Mouse (Mus musculus) lung, adult 2 months (tissue): ENCODE results near the gene Smtnl2. TPM values are rescaled to one million over a fixed set of nuclear protein-coding genes. Genes with fewer than 3 reads are reported as not detected.
A peak's percentile ranks its signal among the peaks of the same experiment; 100 is the strongest.
"Not testable (repeated sequence)": the region's sequence is repeated elsewhere in the genome, so short reads cannot be mapped to it uniquely, and the experiment has no call there.

Source experiments
- DNase-seq: peaks from one replicate; pipeline ENCODE4 v3.0.0; 2022
- H3K4me1 ChIP-seq: fragments of 200-500 bp; 2 replicates; pipeline ENCODE4 v1.6.1; 2011; ENCODE audit warnings: low read length; ENCODE audit not compliant: control insufficient read depth, insufficient read depth
- H3K4me3 ChIP-seq: fragments of 200-500 bp; replicated peaks from 2 replicates; pipeline ENCODE3; 2011; ENCODE audit warnings: low read depth, mild to moderate bottlenecking, control low read depth, low read length; ENCODE audit errors: extremely low read depth
- CTCF ChIP-seq: fragments of 200-500 bp; IDR thresholded peaks from 2 replicates; pipeline ENCODE4 v1.5.1; 2011; ENCODE audit warnings: mild to moderate bottlenecking, low read length, control low read depth; ENCODE audit not compliant: insufficient read depth
- POLR2A ChIP-seq: fragments of 200-500 bp; IDR thresholded peaks from 2 replicates; pipeline ENCODE4 v1.6.1; 2011; ENCODE audit warnings: low read depth, mild to moderate bottlenecking, control low read depth, low read length, borderline replicate concordance; ENCODE audit errors: extremely low read depth
- WGBS: fragments of 180-500 bp; shearing (Covaris S2); methylation state at CpG from one replicate; pipeline ENCODE4 v1.1.7; 2018; 5-methylcytosine and 5-hydroxymethylcytosine counted together
- polyA plus RNA-seq: library from polyadenylated mRNA; depleted of rRNA; stranded (reverse); fragments of >200 nt; gene quantifications from 2 replicates; pipeline ENCODE4 v1.2.3, GENCODE M21; 2012; rRNA removed

Gene Smtnl2
- polyA plus RNA-seq, 1 experiment = 32.1 TPM

GRCm38 (mm10) chr11:72349016-72349415 lies 62.5 kb downstream of the Smtnl2 start:
- no peak for DNase-seq
- 37% methylated on average over 8 of the region's 8 CpGs for WGBS
- TF ChIP-seq CTCF (no peak), POLR2A (no peak)
- no peaks in the 10 kb centered on the region for H3K4me1 ChIP-seq
- H3K4me3 ChIP-seq = no peak overlapping the region

GRCm38 (mm10) chr11:72348563-72348962 lies 63.0 kb downstream of the Smtnl2 start:
- 41% methylated on average over 10 of the region's 10 CpGs for WGBS
- Histone ChIP-seq H3K4me1 (no peaks in the 10 kb centered on the region), H3K4me3 (no peak overlapping the region)
- TF ChIP-seq CTCF (no peak), POLR2A (no peak)
- DNase-seq = no peak

GRCm38 (mm10) chr11:72344486-72344885 lies 67.0 kb downstream of the Smtnl2 start:
- WGBS = 86% methylated on average over 11 of the region's 11 CpGs
- TF ChIP-seq CTCF = no peak
- no peak for TF ChIP-seq POLR2A
- Histone ChIP-seq H3K4me3 (no peak overlapping the region), H3K4me1 (no peaks in the 10 kb centered on the region)
- no peak for DNase-seq

GRCm38 (mm10) chr11:72343904-72344303 lies 67.6 kb downstream of the Smtnl2 start:
- 25% methylated on average over 8 of the region's 8 CpGs for WGBS
- Histone ChIP-seq H3K4me1 (no peaks in the 10 kb centered on the region), H3K4me3 (no peak overlapping the region)
- TF ChIP-seq CTCF = peak; percentile 65
- TF ChIP-seq POLR2A = no peak
- no peak for DNase-seq

- 90% methylated on average over 5 of the region's 5 CpGs for WGBS
- DNase-seq, H3K4me3 ChIP-seq, H3K4me1 ChIP-seq: not testable (repeated sequence)
Measured at GRCm38 (mm10) chr11:72343238-72343625, 68.3 kb downstream of the Smtnl2 start.

- no peaks in the 10 kb centered on the region for H3K4me1 ChIP-seq
- 14% methylated on average over 7 of the region's 7 CpGs for WGBS
- H3K4me3 ChIP-seq = no peak overlapping the region
- peak; percentile 41 for DNase-seq
- TF ChIP-seq CTCF (peak; percentile 77), POLR2A (no peak)
Measured at GRCm38 (mm10) chr11:72342549-72343237, 68.8 kb downstream of the Smtnl2 start.

GRCm38 (mm10) chr11:72339716-72340115 lies 71.8 kb downstream of the Smtnl2 start:
- no peak for DNase-seq

More at GRCm38 (mm10) chr11:72339716-72340115, 71.8 kb downstream of the Smtnl2 start:
- no peak for TF ChIP-seq CTCF
- TF ChIP-seq POLR2A = no peak
- H3K4me3 ChIP-seq = no peak overlapping the region
- 74% methylated on average over 4 of the region's 4 CpGs for WGBS
- H3K4me1 ChIP-seq = no peaks in the 10 kb centered on the region

Other genes with a start within 250 kb of the Smtnl2 start
- 0.20 and 0.32 TPM in 2 replicates for gene Gm43951, start 204.9 kb downstream of the Smtnl2 start, polyA plus RNA-seq
- gene 4933427D14Rik, start 204.3 kb downstream of the Smtnl2 start, polyA plus RNA-seq = 4.1 and 5.1 TPM in 2 replicates
- 36.0 and 53.8 TPM in 2 replicates for gene Txndc17, start 204.2 kb downstream of the Smtnl2 start, polyA plus RNA-seq
- 7.5 and 9.5 TPM in 2 replicates for gene Med31, start 196.1 kb downstream of the Smtnl2 start, polyA plus RNA-seq
- not detected in 2 replicates for gene Slc13a5, start 144.5 kb downstream of the Smtnl2 start, polyA plus RNA-seq
- 28.2 and 55.3 TPM in 2 replicates for gene Xaf1, start 110.1 kb downstream of the Smtnl2 start, polyA plus RNA-seq
- 0.12 and 0.31 TPM in 2 replicates for gene Fbxo39, start 97.3 kb downstream of the Smtnl2 start, polyA plus RNA-seq
- gene Tekt1, start 49.3 kb downstream of the Smtnl2 start, polyA plus RNA-seq = 4.8 and 8.3 TPM in 2 replicates
- 2.9 and 7.0 TPM in 2 replicates for gene Ggt6, start 23.8 kb upstream of the Smtnl2 start, polyA plus RNA-seq
- 26.1 and 32.8 TPM in 2 replicates for gene Mybbp1a, start 29.6 kb upstream of the Smtnl2 start, polyA plus RNA-seq
- gene Spns2, start 78.2 kb upstream of the Smtnl2 start, polyA plus RNA-seq = 103 and 126 TPM in 2 replicates
- 1.1 and 1.4 TPM in 2 replicates for gene Spns3, start 138.8 kb upstream of the Smtnl2 start, polyA plus RNA-seq
- 8.1 and 9.0 TPM in 2 replicates for gene Ube2g1, start 195.6 kb upstream of the Smtnl2 start, polyA plus RNA-seq